Mouse (Mus musculus) embryonic fibroblast, embryonic 13.5 days (primary cell): ENCODE results near the gene Rimbp2. TPM values are rescaled to one million over a fixed set of nuclear protein-coding genes. Genes with fewer than 3 reads are reported as not detected.

Experiments
- H3K27ac ChIP-seq: 2 replicates; pipeline ENCODE4 v1.5.1; 2012; ENCODE audit warnings: low read length, control low read depth, inconsistent platforms; ENCODE audit not compliant: insufficient read depth
- H3K4me1 ChIP-seq: 2 replicates; pipeline ENCODE4 v1.6.1; 2011; ENCODE audit warnings: low read length; ENCODE audit not compliant: control insufficient read depth, insufficient read depth
- H3K4me3 ChIP-seq: 2 replicates; pipeline ENCODE4 v1.5.1; 2011; ENCODE audit warnings: mild to moderate bottlenecking, control low read depth, low read length; ENCODE audit not compliant: insufficient read depth
- CTCF ChIP-seq: IDR thresholded peaks from 2 replicates; pipeline ENCODE4 v1.5.1; 2011; ENCODE audit warnings: mild to moderate bottlenecking, control low read depth, low read length, moderate library complexity, borderline replicate concordance; ENCODE audit not compliant: insufficient read depth
- POLR2A ChIP-seq: IDR thresholded peaks from 2 replicates; pipeline ENCODE4 v1.6.1; 2011; ENCODE audit warnings: low read depth, mild to moderate bottlenecking, control low read depth, low read length, moderate library complexity
- polyA plus RNA-seq: library from polyadenylated mRNA; stranded (reverse); fragments of >200 nt; gene quantifications from 2 replicates; pipeline ENCODE4 v1.2.4, GENCODE M21; 2011; ENCODE audit warnings: low read depth; ENCODE audit not compliant: missing spikeins, insufficient read length

The Rimbp2 gene
- polyA plus RNA-seq, 1 experiment, result not detected

DNA sequence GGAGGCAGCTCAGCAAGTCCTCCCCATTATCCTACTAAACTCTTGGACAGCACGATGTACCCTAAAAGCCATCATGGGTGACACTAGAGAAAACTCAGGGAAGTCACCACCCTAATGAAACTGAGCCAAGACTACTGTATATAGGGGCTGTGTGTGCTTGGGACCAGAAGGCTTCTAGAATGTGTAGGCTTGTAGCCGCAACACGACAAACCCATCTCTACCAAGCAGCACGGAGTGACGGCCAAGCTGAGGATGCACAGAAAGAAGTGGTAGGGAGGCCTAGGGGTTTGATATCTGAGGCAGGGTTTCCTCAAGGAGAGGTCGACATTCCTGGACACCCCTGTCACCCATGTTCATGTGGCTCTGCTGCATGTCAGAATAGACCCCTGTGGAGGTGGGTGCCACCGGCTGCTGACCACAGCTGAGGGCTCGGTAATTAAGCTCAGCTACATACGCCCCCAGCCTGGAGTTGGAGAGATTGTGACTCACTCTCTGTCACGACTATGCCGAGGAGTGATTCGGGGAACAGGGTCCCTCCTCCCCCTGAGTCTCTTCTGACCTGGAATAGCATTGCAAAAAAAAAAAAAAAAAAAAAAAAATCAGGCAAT lies 106.7 kb downstream of the Rimbp2 start:
- Histone ChIP-seq H3K4me1 (no peaks in the 10 kb centered on the region), H3K4me3 (no peak overlapping the region), H3K27ac (no peak overlapping the region)
- TF ChIP-seq CTCF, result no peak
- no peak for TF ChIP-seq POLR2A

DNA sequence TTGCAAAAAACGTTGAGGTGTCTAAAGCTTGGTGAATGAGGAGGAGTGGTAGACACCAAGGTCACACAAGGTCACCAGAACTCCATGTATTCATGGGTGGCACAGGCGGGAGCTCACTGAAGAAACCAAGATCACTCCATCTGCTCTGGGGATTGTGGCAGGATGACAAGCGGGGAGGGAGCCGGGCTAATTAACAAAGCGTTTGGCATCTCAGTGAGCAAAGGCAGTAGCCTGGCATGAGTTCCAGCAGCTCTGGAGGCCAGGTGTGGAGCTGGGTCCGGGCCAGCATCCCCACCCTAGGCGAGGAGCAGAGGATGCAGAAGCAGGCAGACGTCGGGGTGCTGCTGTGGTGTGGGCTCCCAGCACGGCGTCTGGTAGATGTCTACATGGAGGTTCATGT lies 108.3 kb downstream of the Rimbp2 start:
- H3K4me1 ChIP-seq, result no peaks in the 10 kb centered on the region
- TF ChIP-seq POLR2A (no peak), CTCF (no peak)
- no peak overlapping the region for H3K27ac ChIP-seq
- H3K4me3 ChIP-seq, result no peak overlapping the region

DNA sequence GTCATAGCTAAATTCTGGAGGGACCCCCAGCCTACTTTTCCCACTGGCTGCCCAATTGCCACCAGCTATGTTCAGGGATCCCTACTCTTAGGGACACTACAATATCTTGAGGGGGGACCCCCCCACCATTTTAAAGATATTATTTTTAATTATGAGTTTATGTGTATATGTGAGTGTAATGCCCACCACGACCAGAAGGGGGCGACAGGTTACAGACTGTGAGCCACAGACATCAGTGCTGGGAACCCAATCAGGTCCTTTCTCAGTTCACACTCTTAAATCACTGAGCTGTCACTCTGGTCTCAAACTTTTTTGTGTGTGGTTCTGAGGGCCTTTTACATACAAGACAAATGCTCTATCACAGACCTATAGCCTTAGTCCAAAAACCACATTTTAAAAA lies 109.3 kb downstream of the Rimbp2 start:
- TF ChIP-seq CTCF (no peak), POLR2A (no peak)
- Histone ChIP-seq H3K27ac (no peak overlapping the region), H3K4me1 (no peaks in the 10 kb centered on the region)

DNA sequence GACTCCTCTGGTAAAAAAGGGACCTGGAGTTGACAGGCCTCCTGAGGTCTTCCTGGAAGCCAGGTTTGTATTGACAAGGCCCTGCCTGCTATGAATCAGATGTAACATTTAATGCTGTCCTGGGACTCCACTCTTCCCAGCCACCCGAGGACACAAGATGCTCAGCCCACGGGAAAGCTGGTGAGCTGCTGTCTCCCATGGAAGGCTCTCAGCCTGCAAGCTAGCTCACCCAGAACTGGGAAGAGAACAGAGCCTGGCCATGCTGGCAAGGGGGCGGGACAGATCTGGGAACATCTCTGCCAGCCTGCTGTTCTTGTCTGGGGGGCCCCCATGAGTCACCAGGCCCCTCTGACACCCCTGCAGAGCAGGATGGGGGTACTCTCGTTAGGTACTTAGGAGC lies 111.7 kb downstream of the Rimbp2 start:
- Histone ChIP-seq H3K27ac (no peak overlapping the region), H3K4me3 (no peak overlapping the region), H3K4me1 (no peaks in the 10 kb centered on the region)
- TF ChIP-seq CTCF (no peak), POLR2A (no peak)

More for the DNA sequence above, 109.3 kb downstream of the Rimbp2 start:
- no peak overlapping the region for H3K4me3 ChIP-seq

DNA sequence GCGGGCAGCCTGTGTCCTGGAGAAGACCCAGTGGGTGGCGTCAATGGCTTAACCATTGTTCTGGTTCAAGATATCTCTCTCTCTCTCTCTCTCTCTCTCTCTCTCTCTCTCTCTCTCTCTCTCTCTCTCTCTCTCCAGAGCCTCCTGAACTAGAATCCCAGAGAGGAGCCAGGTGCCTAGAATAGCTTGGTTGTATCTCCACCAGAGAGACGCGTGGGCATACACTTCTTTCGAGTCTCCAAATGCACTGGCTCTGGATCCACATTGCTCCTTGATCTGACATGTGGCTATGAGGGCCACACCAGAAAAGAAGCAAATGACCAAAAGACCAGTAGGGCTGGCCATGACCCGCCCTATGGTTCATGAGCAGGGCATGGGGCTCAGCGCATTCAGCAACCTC lies 116.2 kb downstream of the Rimbp2 start:
- TF ChIP-seq CTCF (no peak), POLR2A (no peak)
- Histone ChIP-seq H3K27ac (no peak overlapping the region), H3K4me1 (no peaks in the 10 kb centered on the region), H3K4me3 (no peak overlapping the region)

DNA sequence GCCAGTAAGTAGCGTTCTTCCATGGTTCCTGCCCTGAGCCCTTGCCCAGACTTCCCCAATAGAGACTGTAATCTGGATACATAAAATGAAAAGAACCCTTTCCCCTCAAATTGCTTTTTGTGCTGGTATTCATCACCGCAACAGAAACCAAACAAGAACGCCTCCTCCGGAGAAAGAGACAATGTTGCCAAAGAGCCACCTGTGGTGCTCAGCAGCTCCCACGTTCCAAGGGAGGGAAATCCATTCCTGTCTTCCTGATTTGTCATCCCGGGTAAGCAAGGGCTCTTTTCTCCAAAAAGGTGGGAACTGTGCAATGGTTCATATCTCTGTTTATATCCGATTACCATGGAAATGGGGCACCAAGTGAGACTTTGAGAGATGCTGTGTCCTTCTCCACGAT lies 119.2 kb downstream of the Rimbp2 start:
- TF ChIP-seq POLR2A, result no peak
- TF ChIP-seq CTCF, result no peak
- Histone ChIP-seq H3K4me3 (no peak overlapping the region), H3K27ac (no peak overlapping the region), H3K4me1 (no peaks in the 10 kb centered on the region)

DNA sequence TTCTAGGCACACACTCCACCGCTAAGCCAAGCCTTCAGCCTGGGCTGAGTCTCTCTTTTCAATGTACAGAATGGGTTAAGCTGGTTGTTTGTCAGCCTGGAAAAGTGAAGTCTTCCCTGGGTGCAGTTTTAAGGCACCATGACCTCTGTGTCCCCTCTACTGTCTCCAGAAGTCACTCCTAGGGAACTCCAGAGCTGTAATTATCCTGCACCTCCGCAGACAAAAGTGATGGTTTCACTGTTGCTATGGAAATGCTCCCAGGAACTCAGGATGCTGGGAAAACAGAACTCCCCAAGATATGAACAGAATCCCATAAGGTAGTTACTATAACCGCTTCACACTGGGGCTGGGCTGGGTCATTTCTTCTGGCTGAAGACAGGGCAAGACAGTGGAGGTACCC lies 130.4 kb downstream of the Rimbp2 start:
- Histone ChIP-seq H3K4me1 (no peaks in the 10 kb centered on the region), H3K27ac (no peak overlapping the region), H3K4me3 (no peak overlapping the region)
- no peak for TF ChIP-seq POLR2A
- no peak for TF ChIP-seq CTCF

DNA sequence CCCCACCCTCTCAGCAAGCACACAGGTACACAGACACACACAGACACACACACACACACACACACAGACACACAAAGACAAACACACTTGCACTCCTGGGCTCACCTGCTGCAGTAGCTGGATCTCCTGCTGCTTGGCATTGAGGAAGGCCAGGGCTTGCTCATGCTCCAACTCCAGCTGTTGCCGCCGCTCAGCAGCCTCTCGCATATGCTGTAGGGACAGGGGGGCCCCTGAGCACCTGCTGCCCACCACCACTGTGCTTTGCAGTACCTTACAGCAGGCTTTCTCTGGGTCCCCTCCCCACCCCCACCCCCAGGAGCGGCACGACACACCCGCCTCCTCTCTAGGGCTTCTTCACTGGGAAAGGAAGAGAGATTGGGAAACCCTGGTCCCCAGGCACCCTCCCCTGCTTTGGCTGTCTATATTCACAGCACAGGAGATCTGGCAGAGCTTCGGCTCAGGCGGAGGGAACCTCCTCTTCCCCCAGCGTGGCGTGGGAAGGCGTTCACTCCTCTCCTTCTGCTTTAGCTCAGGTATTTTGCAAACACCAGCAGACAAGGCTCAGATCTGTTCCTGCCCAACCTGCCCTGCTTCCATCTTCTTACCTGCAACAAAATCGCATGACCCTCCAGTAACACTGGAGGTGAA lies 133.5 kb downstream of the Rimbp2 start:
- Histone ChIP-seq H3K4me3 (no peak overlapping the region), H3K27ac (no peak overlapping the region), H3K4me1 (no peaks in the 10 kb centered on the region)
- TF ChIP-seq CTCF, result no peak
- no peak for TF ChIP-seq POLR2A

DNA sequence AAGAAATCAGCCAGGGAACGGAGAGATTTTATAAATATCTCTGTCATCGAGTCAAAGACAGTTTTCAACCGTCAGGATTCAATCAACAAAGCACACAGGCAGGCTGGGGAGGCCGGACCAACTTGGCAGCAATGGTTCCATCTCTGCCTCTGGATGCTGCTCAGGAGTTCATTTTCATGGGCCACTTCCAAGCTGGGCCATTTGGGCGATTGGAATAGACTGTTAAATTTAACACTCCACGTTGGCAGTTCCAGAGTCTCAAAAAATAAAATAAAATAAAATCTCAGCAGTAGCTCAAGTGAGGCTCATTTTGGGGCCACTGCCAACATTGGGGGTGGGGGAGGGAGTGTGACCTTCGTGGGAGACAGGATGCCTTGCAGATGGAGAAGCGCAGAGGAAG lies 137.7 kb downstream of the Rimbp2 start:
- TF ChIP-seq CTCF (no peak), POLR2A (no peak)
- Histone ChIP-seq H3K4me3 (no peak overlapping the region), H3K27ac (no peak overlapping the region), H3K4me1 (no peaks in the 10 kb centered on the region)

DNA sequence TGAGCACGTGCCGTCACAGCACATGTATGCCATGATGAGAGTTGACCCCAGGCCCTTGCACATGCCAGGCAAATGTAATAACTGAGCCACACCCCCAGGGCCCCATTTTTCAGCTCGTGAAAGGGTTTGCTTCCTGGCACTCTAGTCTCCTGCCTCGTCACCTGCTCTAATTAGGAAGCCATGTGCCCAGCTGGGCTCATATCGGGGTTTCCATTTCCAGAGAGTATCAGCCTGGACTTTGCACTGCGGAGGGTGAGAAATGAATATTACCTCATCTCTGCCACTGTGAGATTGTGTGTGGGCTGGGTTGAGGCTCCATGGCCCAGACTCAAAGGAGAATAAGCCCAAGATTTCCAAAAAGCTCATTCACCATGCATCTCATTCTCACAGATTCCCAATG lies 138.2 kb downstream of the Rimbp2 start:
- TF ChIP-seq CTCF (no peak), POLR2A (no peak)
- H3K27ac ChIP-seq, result no peak overlapping the region
- no peak overlapping the region for H3K4me3 ChIP-seq
- H3K4me1 ChIP-seq, result no peaks in the 10 kb centered on the region

DNA sequence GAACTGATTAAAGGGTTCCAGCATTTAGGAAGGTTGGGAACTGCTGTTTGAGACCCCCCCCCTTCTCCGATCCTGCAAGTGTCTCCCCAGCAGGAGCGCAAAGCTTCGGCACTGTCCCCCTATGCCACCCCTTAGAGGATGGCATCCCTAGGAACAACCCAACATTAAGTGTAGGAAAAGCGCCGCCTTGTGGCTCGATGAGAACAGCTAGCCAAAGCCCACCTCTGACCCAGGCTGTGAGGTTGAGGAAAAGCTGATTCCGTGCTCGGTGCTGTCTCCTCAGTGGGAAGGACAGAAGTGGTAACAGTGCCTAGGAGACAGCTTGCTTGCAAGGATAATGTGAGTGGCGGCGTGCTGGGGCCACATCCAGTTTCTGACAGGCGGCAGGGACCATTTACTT lies 140.2 kb downstream of the Rimbp2 start:
- Histone ChIP-seq H3K4me1 (no peaks in the 10 kb centered on the region), H3K4me3 (no peak overlapping the region)
- TF ChIP-seq CTCF (no peak), POLR2A (no peak)

More for the DNA sequence above, 140.2 kb downstream of the Rimbp2 start:
- H3K27ac ChIP-seq, result no peak overlapping the region
